Mouse (Mus musculus) kidney, adult 2 months (tissue): ENCODE results near the gene Ptprn2. TPM values are rescaled to one million over a fixed set of nuclear protein-coding genes. Genes with fewer than 3 reads are reported as not detected.

ENCODE experiments used
- DNase-seq: peaks from one replicate; pipeline ENCODE4 v3.0.0; 2021
- H3K27ac ChIP-seq: fragments of 200-500 bp; 2 replicates; pipeline ENCODE4 v1.5.1; 2012; ENCODE audit warnings: low read depth, low read length, control low read depth, inconsistent platforms; ENCODE audit not compliant: insufficient read depth
- H3K27me3 ChIP-seq: fragments of 200-500 bp; replicated peaks from 2 replicates; pipeline ENCODE4 v1.6.1; 2012; ENCODE audit warnings: mild to moderate bottlenecking, moderate library complexity, low read length, inconsistent platforms; ENCODE audit not compliant: control insufficient read depth, insufficient read depth
- H3K36me3 ChIP-seq: fragments of 200-500 bp; 2 replicates; pipeline ENCODE4 v1.6.1; 2012; ENCODE audit warnings: mild to moderate bottlenecking, moderate library complexity, low read length, inconsistent platforms; ENCODE audit not compliant: control insufficient read depth, insufficient read depth
- H3K4me1 ChIP-seq: fragments of 200-500 bp; 2 replicates; pipeline ENCODE4 v1.6.1; 2011; ENCODE audit warnings: low read length; ENCODE audit not compliant: control insufficient read depth, insufficient read depth
- H3K4me3 ChIP-seq: fragments of 200-500 bp; 2 replicates; pipeline ENCODE4 v1.5.1; 2011; ENCODE audit warnings: mild to moderate bottlenecking, low read depth, low read length, control low read depth; ENCODE audit not compliant: insufficient read depth
- CTCF ChIP-seq: fragments of 200-500 bp; conservative IDR thresholded peaks from 2 replicates; pipeline ENCODE4 v1.5.1; 2011; ENCODE audit warnings: low read depth, mild to moderate bottlenecking, control low read depth, low read length, moderate library complexity, mixed read lengths; ENCODE audit not compliant: insufficient read depth, insufficient read length
- POLR2A ChIP-seq: fragments of 200-500 bp; IDR thresholded peaks from one replicate; pipeline ENCODE4 v1.6.1; 2011; ENCODE audit warnings: low read depth, low read length, control low read depth
- whole genome bisulfite sequencing: fragments of 180-500 bp; shearing (Covaris S2); methylation state at CpG from one replicate; pipeline ENCODE4 v1.1.7; 2018; 5-methylcytosine and 5-hydroxymethylcytosine counted together
- polyA plus RNA-seq: library from polyadenylated mRNA; depleted of rRNA; stranded (reverse); fragments of >200 nt; gene quantifications from 2 replicates; pipeline ENCODE4 v1.2.3, GENCODE M21; 2012

Gene Ptprn2
- polyA plus RNA-seq, 1 experiment: 0.91 TPM

GRCm38 (mm10) chr12:116981315-116981714 lies 495.8 kb downstream of the Ptprn2 start:
- H3K27ac ChIP-seq: no peak overlapping the region
- WGBS: 95% methylated on average over 1 of the region's 1 CpGs
- TF ChIP-seq CTCF (no peak), POLR2A (no peak)
- H3K4me1 ChIP-seq: no peaks in the 10 kb centered on the region
- no peak for DNase-seq
- no peaks in the 10 kb centered on the region for H3K27me3 ChIP-seq
- no peaks in the 10 kb centered on the region for H3K36me3 ChIP-seq
- H3K4me3 ChIP-seq: no peak overlapping the region

GRCm38 (mm10) chr12:116989144-116989543 lies 503.6 kb downstream of the Ptprn2 start:
- no peaks in the 10 kb centered on the region for H3K27me3 ChIP-seq
- H3K27ac ChIP-seq: no peak overlapping the region
- TF ChIP-seq POLR2A (no peak), CTCF (no peak)
- H3K36me3 ChIP-seq: no peaks in the 10 kb centered on the region
- DNase-seq: no peak
- 66% methylated on average over 10 of the region's 10 CpGs for WGBS
- H3K4me3 ChIP-seq: no peak overlapping the region
- no peaks in the 10 kb centered on the region for H3K4me1 ChIP-seq

- H3K4me3 ChIP-seq: no peak overlapping the region
- WGBS: 79% methylated on average over 2 of the region's 2 CpGs
- no peaks in the 10 kb centered on the region for H3K27me3 ChIP-seq
- H3K27ac ChIP-seq: no peak overlapping the region
- no peak for TF ChIP-seq POLR2A
- no peak for TF ChIP-seq CTCF
- H3K36me3 ChIP-seq: no peaks in the 10 kb centered on the region
- no peaks in the 10 kb centered on the region for H3K4me1 ChIP-seq
- DNase-seq: no peak
Measured at GRCm38 (mm10) chr12:117001546-117002148, 516.1 kb downstream of the Ptprn2 start.

DNA sequence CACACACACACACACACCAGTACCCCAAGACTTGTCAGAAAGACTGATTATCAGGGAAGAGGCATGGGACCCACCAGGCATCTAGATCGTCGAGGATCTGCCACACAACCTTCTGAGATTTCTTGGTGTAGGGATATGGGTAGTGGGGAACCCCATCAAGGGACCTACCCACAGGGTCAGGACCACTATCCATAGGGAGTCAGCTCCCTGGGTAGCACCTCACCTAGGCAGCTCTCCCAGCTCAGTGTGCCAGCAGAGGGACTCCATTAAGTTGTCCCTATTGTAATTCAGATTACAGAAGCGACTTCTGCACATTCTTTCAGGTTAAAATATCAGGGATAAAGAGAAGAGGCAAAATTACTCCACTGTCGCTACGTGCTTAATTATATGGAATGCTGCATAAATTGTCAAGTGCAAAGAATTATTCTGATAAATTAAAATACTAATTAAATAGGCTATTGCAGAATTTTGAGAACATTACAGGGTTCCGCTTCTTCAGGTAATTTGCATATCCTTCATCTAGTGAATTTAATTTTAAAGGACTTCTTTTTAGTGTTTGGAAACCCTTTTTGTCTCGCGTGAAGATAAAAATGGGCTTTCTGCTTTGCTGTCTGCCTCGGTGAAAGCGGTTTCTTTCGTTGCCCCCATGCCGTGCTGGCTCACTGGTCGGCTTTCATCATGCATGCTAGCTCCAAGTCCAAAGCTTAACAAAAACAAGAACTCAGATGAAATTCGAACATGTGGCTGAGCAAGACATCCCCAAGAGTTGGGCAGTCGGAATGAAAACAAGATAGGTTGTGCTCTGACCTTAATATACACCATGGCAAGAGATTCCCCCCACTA lies 531.5 kb downstream of the Ptprn2 start:
- TF ChIP-seq CTCF (no peak), POLR2A (no peak)
- Histone ChIP-seq H3K27me3 (no peaks in the 10 kb centered on the region), H3K4me1 (no peaks in the 10 kb centered on the region), H3K27ac (no peak overlapping the region), H3K36me3 (no peaks in the 10 kb centered on the region), H3K4me3 (no peak overlapping the region)
- WGBS: 71% methylated on average over 15 of the region's 15 CpGs
- DNase-seq: no peak

DNA sequence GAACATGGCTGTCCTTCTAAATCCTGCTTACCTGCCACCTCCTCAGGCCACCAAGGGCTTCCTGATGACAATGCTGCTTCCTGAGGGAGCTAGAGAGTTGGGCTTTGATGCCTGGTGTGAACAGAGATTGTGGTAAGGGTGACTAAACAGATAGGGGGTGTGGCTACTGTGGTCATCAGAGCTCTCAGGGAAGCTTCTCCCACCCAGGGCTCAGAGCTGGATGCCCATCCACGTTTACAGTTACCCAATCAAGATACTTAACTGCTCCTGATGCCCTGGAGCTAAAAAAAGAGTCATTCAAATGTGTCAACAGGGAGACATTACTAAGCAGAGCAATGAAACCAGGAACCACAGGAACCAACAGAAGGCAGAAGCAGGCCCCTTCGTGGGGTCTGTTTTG lies 532.4 kb downstream of the Ptprn2 start:
- DNase-seq: no peak
- no peak overlapping the region for H3K4me3 ChIP-seq
- TF ChIP-seq POLR2A: no peak
- no peak for TF ChIP-seq CTCF
- no peaks in the 10 kb centered on the region for H3K4me1 ChIP-seq
- no peaks in the 10 kb centered on the region for H3K36me3 ChIP-seq
- WGBS: 36% methylated on average over 2 of the region's 2 CpGs
- no peak overlapping the region for H3K27ac ChIP-seq
- H3K27me3 ChIP-seq: no peaks in the 10 kb centered on the region

DNA sequence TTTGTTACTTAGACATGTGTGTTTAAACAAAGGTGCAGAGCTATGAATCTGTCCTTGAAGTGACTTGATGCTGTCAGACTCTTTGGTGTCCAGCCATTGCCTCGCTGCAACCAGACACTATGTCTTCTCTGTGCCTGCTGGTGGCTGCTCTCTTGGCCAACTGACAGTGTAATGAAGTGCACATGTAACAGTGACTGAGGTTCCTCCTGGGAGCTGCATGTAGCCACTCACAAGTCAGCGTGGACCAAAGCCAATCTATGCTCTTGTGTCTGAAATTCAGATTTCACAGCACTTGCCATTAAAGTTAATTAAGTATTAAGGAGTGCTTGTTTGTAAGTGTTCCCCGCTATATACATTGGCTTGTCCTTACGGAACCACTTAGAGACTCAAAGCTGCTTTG lies 537.7 kb downstream of the Ptprn2 start:
- H3K4me1 ChIP-seq: no peaks in the 10 kb centered on the region
- no peaks in the 10 kb centered on the region for H3K36me3 ChIP-seq
- no peak for TF ChIP-seq CTCF
- TF ChIP-seq POLR2A: no peak
- no peak overlapping the region for H3K27ac ChIP-seq
- DNase-seq: no peak
- no peak overlapping the region for H3K4me3 ChIP-seq
- WGBS: 82% methylated on average over 4 of the region's 4 CpGs
- H3K27me3 ChIP-seq: no peaks in the 10 kb centered on the region

DNA sequence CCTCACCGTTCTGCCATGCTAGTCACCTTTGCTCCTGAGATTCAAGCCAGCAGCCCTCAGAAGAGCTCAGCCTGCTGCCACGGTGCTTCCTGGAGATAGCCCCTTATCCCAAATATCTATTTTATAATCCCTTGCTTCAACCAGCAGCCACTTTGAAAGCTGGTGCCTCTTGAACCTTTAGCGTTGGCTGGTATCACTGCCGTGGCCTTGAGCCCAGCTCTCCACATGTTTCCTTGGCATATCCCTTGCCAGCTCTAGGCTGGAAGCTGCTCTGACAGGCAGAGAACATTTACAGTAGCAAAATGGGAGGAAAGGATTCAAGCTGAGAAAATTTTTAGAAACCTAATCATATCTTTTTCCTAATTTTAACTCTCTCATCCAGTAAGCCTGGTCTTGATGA lies 539.4 kb downstream of the Ptprn2 start:
- H3K27ac ChIP-seq: no peak overlapping the region
- no peak overlapping the region for H3K4me3 ChIP-seq
- TF ChIP-seq CTCF: no peak
- no peak for TF ChIP-seq POLR2A
- H3K36me3 ChIP-seq: no peaks in the 10 kb centered on the region
- DNase-seq: no peak
- WGBS: 84% methylated on average over 4 of the region's 4 CpGs
- H3K27me3 ChIP-seq: no peaks in the 10 kb centered on the region
- no peaks in the 10 kb centered on the region for H3K4me1 ChIP-seq
